Mouse (Mus musculus): ENCODE measurements at regions not wholly inside any gene's neighbourhood (a gene's known extent, or its start where the extent isn't known, plus 50 kb on each side); places are given as distances from the start of the nearest gene placed in this dataset.

- TF ChIP-seq MAFK (IDR thresholded peaks at IDR 0.05; ENCODE audit: insufficient read depth, low read depth, low read length) (no peak), HCFC1 (IDR thresholded peaks at IDR 0.05; ENCODE audit: borderline replicate concordance, insufficient read depth, low read length) (no peak), ZC3H11A (IDR thresholded peaks at IDR 0.05; ENCODE audit: borderline replicate concordance, low read depth, low read length) (no peak), CHD2 (IDR thresholded peaks at IDR 0.05; ENCODE audit: low read depth, low read length) (no peak), ZNF384 (IDR thresholded peaks at IDR 0.05; ENCODE audit: low read depth, low read length) (no peak)
These were observed 268.7 kb downstream of the Nedd1 start for GRCm38 (mm10) chr10:92453550-92453949.

Data from ES-E14 (cell line).